Mouse (Mus musculus) midbrain, postnatal 0 days (tissue): ENCODE data around the gene Cenpp. TPM values are rescaled to one million over a fixed set of nuclear protein-coding genes. Genes with fewer than 3 reads are reported as not detected.

Experiments used
- ATAC-seq: fragments of 200-750 bp; cut with Nextera tagmentation; 2 replicates; pipeline ENCODE4 v1.8.0; 2017; ENCODE audit warnings: moderate number of reproducible peaks, mild to moderate bottlenecking, moderate TSS enrichment, moderate library complexity; ENCODE audit not compliant: low FRiP score
- DNase-seq: peaks from one replicate; pipeline ENCODE4 v3.0.0-alpha.2; 2015; ENCODE audit warnings: low spot score
- H3K27ac ChIP-seq: fragments of 300-500 bp; sonication (generic); 2 replicates; pipeline ENCODE4 v1.5.1; 2014; ENCODE audit warnings: low read depth, mild to moderate bottlenecking, low read length, mixed read lengths
- H3K27me3 ChIP-seq: fragments of 300-500 bp; sonication (generic); 2 replicates; pipeline ENCODE4 v1.6.1; 2014; ENCODE audit warnings: low read length, control low read depth, mixed read lengths; ENCODE audit not compliant: insufficient read depth
- H3K36me3 ChIP-seq: fragments of 300-500 bp; sonication (generic); 2 replicates; pipeline ENCODE4 v1.6.1; 2014; ENCODE audit warnings: low read length, control low read depth, mixed read lengths; ENCODE audit not compliant: insufficient read depth
- H3K4me1 ChIP-seq: fragments of 300-500 bp; sonication (generic); 2 replicates; pipeline ENCODE4 v1.6.1; 2014; ENCODE audit warnings: mild to moderate bottlenecking, control low read depth, antibody characterized with exemption, low read length, mixed read lengths; ENCODE audit not compliant: insufficient read depth
- H3K4me2 ChIP-seq: fragments of 300-500 bp; sonication (generic); 2 replicates; pipeline ENCODE4 v1.6.1; 2014; ENCODE audit warnings: low read depth, mild to moderate bottlenecking, low read length, mixed read lengths; ENCODE audit not compliant: poor library complexity, severe bottlenecking
- H3K4me3 ChIP-seq: fragments of 300-500 bp; sonication (generic); 2 replicates; pipeline ENCODE4 v1.5.1; 2014; ENCODE audit warnings: low read depth, mild to moderate bottlenecking, low read length, moderate library complexity
- H3K9ac ChIP-seq: fragments of 300-500 bp; sonication (generic); replicated peaks from 2 replicates; pipeline ENCODE4 v1.6.1; 2014; ENCODE audit warnings: mild to moderate bottlenecking, low read length, moderate library complexity, mixed read lengths; ENCODE audit not compliant: poor library complexity, severe bottlenecking
- H3K9me3 ChIP-seq: fragments of 300-500 bp; sonication (generic); 2 replicates; pipeline ENCODE4 v1.6.1; 2016; ENCODE audit warnings: low read length, control low read depth
- CTCF ChIP-seq: IDR thresholded peaks from 2 replicates; pipeline ENCODE4 v1.5.1; 2016; ENCODE audit warnings: antibody characterized with exemption, mild to moderate bottlenecking
- WGBS: fragments of 180-500 bp; shearing (Covaris S2); extraction: QIAGEN DNeasy Blood & Tissue Kit; methylation state at CpG from one replicate; pipeline ENCODE4 v1.1.7; 2014; 5-methylcytosine and 5-hydroxymethylcytosine counted together
- polyA plus RNA-seq: library from polyadenylated mRNA; unstranded; fragments of >200 nt; fragmentation: Nextera tagmentation; extraction: Ambion mirVana; gene quantifications from 2 replicates; pipeline ENCODE4 v1.2.1, GENCODE M21; 2015
- total RNA-seq: library from RNA; depleted of rRNA; stranded (reverse); fragments of >200 nt; gene quantifications from 2 replicates; pipeline ENCODE4 v1.2.3, GENCODE M21; 2014

Cenpp gene
- total and polyA plus RNA-seq, 2 experiments from 2014 or later: 1.3 to 6.9 TPM

DNA sequence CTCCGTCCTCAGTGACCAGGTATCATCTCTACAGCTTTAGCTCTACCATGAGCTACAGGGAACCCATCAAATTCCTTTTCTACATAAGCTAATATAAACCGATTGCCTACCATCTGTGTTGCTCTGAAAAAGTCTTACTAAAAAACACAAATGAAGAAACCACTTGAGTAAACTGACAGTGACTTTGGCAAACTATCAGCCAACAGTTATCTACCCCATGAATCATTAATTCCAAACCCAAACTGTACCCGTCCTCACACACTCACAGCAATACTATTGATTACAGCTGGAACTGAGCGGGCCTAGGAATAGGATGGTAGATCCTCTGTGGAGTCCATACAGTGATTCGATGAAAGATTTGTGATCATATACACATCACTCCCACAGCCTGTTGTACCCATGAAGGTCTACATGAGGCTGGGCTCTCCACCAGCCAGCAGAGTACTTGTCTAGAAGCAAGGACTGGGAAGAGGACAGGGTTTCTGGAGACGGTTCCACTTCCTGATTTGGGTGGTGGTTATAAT lies 173.7 kb downstream of the Cenpp start:
- Histone ChIP-seq H3K9me3 (no peaks in the 10 kb centered on the region), H3K36me3 (no peaks in the 10 kb centered on the region), H3K4me1 (no peaks in the 10 kb centered on the region), H3K4me3 (no peak overlapping the region), H3K4me2 (no peak overlapping the region), H3K9ac (no peak overlapping the region), H3K27me3 (no peaks in the 10 kb centered on the region), H3K27ac (no peak overlapping the region)
- no peak for TF ChIP-seq CTCF
- DNase-seq: no peak
- ATAC-seq: no peak
- WGBS: 94% methylated on average over 6 of the region's 6 CpGs

DNA sequence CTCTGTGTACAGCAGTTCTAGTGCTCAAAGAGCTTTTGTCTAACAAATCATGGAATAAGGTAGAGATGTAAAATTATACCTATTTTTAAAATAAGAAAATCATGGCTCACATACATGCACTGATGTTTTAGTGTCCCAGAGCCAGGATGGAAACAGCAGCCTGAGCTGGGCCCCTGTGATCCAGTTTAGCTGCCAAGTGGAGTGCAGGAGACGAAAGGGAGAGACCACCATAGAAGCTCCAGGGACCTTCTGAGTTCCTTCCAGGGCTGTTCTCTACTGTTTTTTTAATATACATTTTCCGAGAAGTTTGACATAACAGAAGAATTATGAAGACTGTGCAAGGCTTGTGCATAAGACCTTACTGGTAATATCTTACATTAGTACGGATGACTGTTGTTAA lies 174.7 kb downstream of the Cenpp start:
- Histone ChIP-seq H3K27ac (no peak overlapping the region), H3K9ac (no peak overlapping the region), H3K36me3 (no peaks in the 10 kb centered on the region), H3K4me3 (no peak overlapping the region), H3K4me2 (no peak overlapping the region), H3K9me3 (no peaks in the 10 kb centered on the region), H3K4me1 (no peaks in the 10 kb centered on the region), H3K27me3 (no peaks in the 10 kb centered on the region)
- WGBS: 90% methylated on average over 3 of the region's 3 CpGs
- no peak for ATAC-seq
- DNase-seq: no peak
- TF ChIP-seq CTCF: no peak

DNA sequence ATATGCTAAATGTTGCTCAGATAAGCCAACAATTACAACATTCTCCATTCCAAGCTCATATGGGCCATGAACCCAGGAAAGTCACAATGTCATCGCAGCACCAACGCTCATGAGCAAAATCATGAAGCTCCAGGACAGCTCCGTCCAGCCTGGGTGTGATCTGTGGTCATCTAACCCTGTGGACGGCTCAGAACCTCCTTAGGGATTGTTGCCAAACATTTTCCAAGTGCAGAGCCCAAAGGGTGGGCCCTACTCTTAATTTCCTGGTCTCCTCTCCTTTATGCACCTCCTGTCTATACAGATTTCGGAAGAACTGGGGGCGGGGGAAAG lies 179.9 kb downstream of the Cenpp start:
- no peaks in the 10 kb centered on the region for H3K27me3 ChIP-seq
- no peak overlapping the region for H3K4me2 ChIP-seq
- H3K9me3 ChIP-seq: no peaks in the 10 kb centered on the region
- no peak overlapping the region for H3K9ac ChIP-seq
- 96% methylated on average over 6 of the region's 6 CpGs for WGBS
- H3K27ac ChIP-seq: no peak overlapping the region
- TF ChIP-seq CTCF: no peak
- DNase-seq (no peak), ATAC-seq (no peak)
- H3K4me3 ChIP-seq: no peak overlapping the region
- H3K4me1 ChIP-seq: no peaks in the 10 kb centered on the region
- H3K36me3 ChIP-seq: no peaks in the 10 kb centered on the region

DNA sequence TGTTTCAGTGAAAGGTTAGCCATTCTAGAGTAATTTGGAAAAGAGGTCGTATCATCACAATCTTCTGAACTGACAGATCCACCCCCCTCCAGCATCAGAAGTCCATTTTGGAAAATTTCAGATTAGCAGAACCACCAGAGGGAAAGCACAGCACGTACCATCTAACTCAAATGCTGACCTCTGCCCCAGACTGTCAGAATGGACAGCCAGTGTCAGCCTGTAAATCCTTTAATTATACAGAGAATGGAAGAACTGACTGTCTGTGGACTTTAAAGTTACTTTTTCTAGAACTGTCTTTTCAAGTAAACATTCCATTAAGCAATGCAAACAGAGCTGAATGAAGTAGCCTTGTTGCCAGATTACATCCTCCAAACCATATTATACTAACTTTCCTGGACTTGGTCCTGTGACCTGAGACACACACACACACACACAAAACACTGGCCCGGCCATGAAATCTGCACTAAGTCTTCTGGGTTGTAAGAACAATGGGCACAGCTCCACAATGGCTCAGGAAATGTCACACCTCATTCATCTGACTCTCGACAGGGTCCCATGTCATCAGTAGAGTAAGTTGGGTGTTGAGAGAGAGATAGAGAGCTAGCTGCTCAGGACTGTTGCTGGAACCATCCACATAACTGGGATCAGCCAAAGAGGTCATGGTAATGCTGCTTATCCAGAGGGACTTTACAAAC lies 180.5 kb downstream of the Cenpp start:
- Histone ChIP-seq H3K27me3 (no peaks in the 10 kb centered on the region), H3K9ac (no peak overlapping the region), H3K4me1 (no peaks in the 10 kb centered on the region), H3K36me3 (no peaks in the 10 kb centered on the region), H3K4me3 (no peak overlapping the region), H3K4me2 (no peak overlapping the region), H3K9me3 (no peaks in the 10 kb centered on the region), H3K27ac (no peak overlapping the region)
- no peak for DNase-seq
- ATAC-seq: no peak
- no peak for TF ChIP-seq CTCF
- 59% methylated on average over 4 of the region's 4 CpGs for WGBS

DNA sequence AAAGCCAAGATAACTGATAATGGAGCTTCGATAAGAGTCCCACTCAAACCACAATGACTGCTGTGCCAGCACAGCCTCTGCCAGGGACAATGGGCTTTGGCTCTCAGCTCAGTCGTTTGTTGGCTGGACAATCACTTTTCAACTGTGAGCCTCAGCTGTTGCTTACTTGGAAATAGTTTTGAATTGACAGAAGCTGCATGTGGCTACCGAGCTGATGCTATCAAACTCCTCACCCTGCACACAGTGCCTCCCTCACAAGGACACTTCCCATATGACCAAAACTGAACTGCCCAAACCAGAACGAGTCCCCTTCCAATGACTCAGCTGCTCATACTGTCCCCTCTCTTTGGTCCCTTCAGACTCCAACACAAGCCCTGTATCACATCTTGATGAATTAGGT lies 181.8 kb downstream of the Cenpp start:
- no peak for TF ChIP-seq CTCF
- no peak for ATAC-seq
- 67% methylated on average over 4 of the region's 4 CpGs for WGBS

DNA sequence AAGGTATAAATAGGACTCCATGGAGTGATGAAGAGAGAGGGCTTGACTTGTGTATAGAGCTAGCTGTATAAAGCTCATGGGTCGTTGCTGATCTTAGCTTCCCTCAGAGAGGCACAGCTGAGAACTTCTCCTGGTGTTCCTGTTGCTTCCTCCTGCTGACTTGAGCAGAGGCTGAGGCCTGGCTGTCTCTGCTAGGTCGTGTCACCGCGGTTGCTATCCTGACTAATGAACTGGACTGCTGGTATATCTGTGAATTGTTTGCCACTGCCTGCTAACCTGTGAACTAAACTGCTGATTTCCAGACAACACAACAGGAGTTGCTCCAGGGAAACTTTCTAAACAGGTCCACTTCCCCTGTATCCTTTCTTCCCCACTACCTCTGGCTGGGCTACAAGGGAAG lies 182.3 kb downstream of the Cenpp start:
- no peak overlapping the region for H3K9ac ChIP-seq
- TF ChIP-seq CTCF: no peak
- no peaks in the 10 kb centered on the region for H3K9me3 ChIP-seq
- no peak overlapping the region for H3K27ac ChIP-seq
- DNase-seq: no peak
- H3K27me3 ChIP-seq: no peaks in the 10 kb centered on the region
- ATAC-seq: no peak
- 88% methylated on average over 4 of the region's 4 CpGs for WGBS
- H3K4me3 ChIP-seq: no peak overlapping the region
- no peaks in the 10 kb centered on the region for H3K4me1 ChIP-seq
- no peaks in the 10 kb centered on the region for H3K36me3 ChIP-seq
- no peak overlapping the region for H3K4me2 ChIP-seq

More for the DNA sequence above, 181.8 kb downstream of the Cenpp start:
- Histone ChIP-seq H3K27me3 (no peaks in the 10 kb centered on the region), H3K9ac (no peak overlapping the region), H3K9me3 (no peaks in the 10 kb centered on the region), H3K36me3 (no peaks in the 10 kb centered on the region), H3K4me1 (no peaks in the 10 kb centered on the region), H3K4me2 (no peak overlapping the region), H3K4me3 (no peak overlapping the region), H3K27ac (no peak overlapping the region)
- DNase-seq: no peak
